Mouse (Mus musculus) forelimb bud, embryonic 11.5 days (tissue): Measurements from ENCODE around the gene Kcnab1.

ENCODE experiments used
- DNase-seq: peaks from one replicate; pipeline ENCODE4 v3.0.0-alpha.2; 2012; ENCODE audit warnings: low read depth, low spot score

Kcnab1 gene

DNA sequence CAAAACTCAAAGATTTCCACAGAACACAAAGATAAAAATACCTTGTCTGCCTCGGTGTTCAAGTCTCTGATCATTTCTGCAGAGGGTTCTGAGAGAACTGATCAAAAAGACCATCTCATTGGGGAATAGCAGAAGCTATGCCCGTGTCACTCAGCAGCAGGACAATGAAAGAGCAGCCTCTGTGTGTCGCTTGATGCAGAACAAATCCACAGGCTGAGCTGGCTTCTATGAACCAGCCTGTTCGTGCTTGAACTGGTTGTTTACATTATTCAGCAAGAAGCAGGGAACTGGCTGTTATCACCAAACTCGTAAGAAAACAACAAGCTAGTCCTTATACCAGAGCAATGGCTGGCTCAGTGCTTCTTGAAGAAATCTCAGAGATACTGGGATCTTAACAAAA lies 193.4 kb downstream of the Kcnab1 start:
- no peak for DNase-seq

DNA sequence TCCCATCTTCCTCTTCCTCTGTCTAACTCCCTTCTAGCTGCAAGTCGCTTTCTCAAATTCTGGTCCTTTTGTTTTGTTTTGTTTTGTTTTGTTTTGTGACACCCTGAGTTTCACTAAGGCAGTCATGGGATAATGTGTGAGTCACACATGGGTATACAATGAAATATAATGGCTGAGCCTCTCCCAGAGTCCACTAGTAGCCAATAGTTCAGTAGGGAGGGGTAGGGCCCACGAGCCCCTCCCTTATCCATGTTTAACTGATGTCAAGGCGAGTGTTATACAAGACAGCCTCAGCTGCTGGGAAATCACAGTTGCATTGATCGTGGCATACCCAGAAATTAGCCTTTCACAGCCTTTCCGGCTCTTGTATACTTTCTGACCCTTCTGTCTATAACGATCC lies 206.7 kb downstream of the Kcnab1 start:
- DNase-seq, result no peak

DNA sequence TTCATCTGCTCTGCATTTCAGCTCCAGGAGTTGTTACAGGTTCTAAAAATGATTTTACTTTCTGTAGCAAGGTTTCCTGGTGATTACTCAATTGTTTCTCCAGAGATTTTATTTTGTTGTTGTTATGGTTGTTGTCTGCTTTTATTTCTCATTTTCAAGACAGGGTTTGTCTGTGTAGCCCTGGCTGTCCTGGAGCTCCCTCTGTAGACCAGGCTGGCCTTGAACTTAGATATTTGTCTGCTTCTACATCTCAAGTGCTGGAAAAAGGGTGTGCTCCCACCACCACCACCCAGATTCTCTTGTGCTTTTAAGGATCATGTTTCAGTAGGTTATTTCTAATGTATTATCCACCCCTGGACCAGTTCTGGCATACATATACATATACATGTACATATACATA lies 207.6 kb downstream of the Kcnab1 start:
- DNase-seq, result no peak

- DNase-seq, result peak; percentile 56
These were observed 208.8 kb downstream of the Kcnab1 start for GRCm38 (mm10) chr3:65317876-65318537.

DNA sequence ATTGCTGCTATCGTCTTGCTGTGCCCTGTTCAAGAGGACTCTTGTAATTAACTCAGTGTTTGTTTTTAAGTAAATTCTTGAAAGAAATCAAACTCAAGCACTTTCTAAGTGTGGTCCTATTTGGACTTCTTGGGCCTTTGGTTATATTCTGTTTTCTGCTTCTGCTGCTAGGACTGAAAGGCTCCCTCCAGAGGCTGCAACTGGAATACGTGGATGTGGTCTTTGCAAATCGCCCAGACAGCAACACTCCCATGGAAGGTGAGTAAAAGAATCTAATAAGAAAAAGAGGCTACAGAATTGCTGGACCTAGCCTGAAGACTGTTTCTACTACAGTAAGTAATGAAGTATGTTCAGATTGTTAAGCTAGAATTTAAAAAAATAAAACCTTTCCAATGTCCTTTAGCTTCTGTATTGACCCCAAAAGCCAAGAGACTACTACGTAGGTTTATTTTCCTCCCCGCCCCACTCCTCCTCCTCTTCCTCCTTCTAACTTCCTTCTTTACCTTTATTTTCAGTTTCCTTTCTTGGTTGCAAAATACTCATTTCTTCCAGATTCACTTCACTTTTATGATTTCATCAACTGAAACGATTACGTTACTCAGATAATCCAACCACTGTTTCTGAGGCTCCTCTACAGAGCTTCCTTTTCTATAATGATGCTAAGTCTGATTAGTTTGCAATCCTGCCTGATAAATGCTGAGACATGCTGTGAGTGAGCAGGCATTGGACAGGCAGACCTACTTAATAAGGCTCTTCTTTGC lies 210.2 kb downstream of the Kcnab1 start:
- DNase-seq, result no peak

- DNase-seq, result no peak
These were observed 211.8 kb downstream of the Kcnab1 start for GRCm38 (mm10) chr3:65320990-65321389.

GRCm38 (mm10) chr3:65321981-65322779 lies 213.0 kb downstream of the Kcnab1 start:
- no peak for DNase-seq

- no peak for DNase-seq
These were observed 216.1 kb downstream of the Kcnab1 start for GRCm38 (mm10) chr3:65325254-65325653.

DNA sequence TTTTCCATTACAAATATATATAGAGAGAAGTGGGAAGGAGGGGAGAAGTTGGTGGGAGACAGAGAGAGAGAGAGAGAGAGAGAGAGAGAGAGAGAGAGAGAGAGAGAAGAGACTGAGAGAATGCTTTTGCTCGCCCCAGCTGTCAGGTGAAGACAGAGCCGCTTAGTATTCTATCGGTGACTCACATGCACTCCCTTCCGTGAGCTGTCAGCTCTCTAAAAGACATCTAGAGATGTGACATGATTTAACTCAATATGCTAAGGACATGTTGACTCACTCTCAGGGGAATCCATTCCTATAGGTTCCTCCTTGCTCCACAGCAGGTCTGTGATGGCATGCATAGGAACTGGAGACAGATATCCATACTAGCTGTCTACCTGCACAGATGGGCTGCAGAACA lies 219.6 kb downstream of the Kcnab1 start:
- DNase-seq, result no peak

DNA sequence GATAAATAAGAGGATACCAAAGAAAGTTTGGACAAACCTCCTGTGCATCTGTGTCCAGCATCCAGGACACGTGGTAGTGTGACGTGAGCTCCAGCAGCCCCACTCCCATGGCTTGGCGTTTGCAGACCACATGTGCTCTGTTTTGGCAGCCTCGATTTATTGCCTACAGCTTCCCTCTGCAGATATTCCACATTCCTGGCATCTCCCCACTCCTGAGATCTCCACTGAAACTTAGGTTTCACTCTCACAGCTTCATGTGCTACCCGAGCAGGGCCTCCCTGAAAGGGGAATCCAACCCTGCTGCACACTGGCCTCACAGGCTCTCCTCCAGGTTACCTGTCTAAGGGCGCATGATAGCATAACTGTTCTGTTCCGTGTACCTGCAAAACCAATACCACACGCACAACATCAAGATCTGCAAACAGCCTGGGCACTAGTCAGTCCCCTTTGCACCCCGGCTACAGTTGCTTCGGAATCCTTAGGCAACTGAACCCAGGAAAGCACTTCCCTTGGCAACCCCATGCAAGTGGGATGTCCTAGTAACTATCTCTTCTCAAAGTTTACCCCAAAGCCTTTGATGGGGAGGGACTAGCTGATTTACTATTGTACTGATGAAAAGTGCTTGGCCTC lies 228.8 kb downstream of the Kcnab1 start:
- DNase-seq, result peak; percentile 23

- no peak for DNase-seq
These were observed 231.2 kb downstream of the Kcnab1 start for GRCm38 (mm10) chr3:65340173-65340951.

- no peak for DNase-seq
These were observed 237.0 kb downstream of the Kcnab1 start for GRCm38 (mm10) chr3:65346176-65346575.

DNA sequence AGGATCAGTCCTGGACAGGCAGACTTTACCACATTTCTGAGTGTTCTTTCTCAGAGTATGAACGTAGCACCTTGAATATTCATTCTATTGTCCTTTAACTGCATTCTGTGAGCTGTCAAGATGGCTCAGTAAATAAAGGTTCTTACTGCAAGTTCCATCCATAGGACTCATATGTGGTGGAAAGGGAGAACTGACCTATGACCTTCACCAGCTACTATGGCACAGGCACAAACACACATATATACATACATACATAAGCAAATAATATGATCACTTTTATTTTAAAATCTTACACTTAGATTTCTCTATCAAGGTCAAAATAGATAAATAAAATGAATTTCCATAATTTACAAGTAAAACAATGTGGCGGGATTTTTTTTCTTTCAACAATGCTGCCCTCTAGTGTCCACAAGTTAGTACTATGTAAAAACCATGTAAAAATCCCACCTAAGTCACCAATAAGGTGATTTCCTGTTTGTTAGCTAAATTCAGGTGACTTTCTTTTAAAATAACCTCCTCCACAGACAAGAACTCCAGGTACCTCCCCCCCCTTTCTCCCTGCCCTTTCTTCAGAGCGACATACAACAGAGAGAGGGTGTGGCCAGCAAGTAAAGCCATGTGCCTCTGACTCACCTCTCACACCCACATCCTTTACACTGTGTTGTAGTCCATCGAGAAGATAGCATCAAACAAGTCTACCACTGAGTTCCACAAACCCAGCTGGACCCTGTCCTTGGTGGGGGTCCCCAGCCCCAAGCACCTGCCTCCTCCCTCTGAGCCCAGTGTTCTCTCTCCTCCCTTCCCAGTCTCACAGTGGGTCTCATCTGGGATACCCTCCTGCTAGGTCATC lies 243.3 kb downstream of the Kcnab1 start:
- DNase-seq, result peak; percentile 24

GRCm38 (mm10) chr3:65353263-65354037 lies 244.3 kb downstream of the Kcnab1 start:
- DNase-seq, result no peak

DNA sequence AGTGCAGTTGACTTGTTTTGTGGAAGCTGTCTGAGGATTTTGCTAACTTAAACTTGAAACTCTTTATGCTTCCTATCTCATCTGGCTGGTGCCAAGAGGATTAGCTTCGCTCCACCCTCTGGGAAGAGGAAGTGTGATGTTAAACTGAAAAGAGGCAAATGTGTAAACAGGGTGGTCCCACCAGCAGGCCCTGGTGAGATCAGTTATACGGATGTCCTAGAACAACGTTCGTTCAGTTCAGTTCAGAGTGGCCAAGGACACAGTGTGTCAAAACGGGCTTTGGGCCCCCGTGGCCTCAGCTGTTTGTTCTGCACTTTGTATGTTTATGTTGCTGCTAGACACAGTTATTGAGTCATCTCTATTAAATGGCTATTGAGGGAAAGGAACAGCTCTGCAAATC lies 246.3 kb downstream of the Kcnab1 start:
- DNase-seq, result no peak

GRCm38 (mm10) chr3:65358275-65358674 lies 249.1 kb downstream of the Kcnab1 start:
- no peak for DNase-seq

- DNase-seq, result no peak
These were observed 249.7 kb downstream of the Kcnab1 start for GRCm38 (mm10) chr3:65358841-65359240.

DNA sequence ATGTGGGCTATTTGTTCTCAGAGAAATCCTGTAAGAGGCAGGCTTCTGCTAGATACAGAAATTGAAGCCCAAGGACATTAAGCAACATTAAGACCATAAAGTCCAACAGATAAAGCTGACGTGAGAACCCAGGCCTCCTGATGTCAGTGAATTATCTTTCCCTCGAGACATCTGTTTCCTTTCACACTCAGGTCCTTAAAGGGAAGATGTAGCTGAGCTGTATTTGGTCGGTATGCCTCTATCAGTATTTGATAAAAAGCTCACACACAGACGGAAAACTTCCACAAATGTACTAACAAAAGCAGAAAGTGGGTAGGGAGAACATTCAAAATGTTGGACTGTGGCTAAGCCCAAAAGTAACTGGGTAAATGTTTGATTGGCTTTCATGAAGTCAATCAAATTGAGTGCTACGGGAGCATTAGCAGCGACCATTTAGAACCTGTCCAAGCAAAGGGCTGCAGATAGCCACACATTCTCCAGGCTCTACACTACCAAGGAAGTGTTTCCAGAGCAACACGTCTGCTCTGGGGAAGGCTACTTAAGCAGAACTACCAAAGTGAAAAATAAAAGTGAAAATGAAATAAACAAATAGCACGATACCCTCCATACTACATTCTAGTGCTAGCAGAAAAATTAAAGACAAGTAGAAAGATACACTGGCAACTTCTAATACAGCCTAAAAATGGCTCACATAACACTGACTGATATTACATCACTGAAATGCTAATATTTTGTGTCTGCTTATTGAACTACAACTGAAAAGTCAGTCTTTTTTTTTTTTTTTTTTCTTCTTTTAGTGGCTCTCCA lies 251.2 kb downstream of the Kcnab1 start:
- no peak for DNase-seq

GRCm38 (mm10) chr3:65363438-65363837 lies 254.3 kb downstream of the Kcnab1 start:
- DNase-seq, result no peak
